In the genomic region with DNA sequence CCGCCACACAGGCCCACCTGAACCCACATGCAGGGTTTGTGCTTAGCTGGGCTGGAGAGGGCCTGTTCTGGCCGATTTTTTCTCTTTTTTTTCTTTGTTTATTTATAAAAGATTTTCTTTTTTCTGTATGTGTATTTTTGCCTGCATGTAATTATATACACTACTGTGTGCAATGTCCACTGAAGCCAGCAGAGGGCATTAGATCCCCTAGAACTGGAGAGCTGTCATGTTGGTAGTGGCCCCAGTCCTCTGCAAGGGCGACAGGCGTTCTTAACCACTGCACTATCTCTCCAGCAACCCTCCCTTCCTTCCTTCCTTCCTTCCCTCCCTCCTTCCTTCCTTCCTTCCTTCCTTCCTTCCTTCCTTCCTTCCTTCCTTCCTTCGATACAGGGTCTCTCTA, we compare ENCODE assay signal across 20 mouse cellular contexts. TPM values are rescaled to one million over a fixed set of nuclear protein-coding genes. Genes with fewer than 3 reads are reported as not detected.
DNase-seq lines count a peak whose midpoint lies in the region; TF ChIP-seq lines count a peak whose summit lies in the region.
"Had no signal": no experiment of that assay in that cellular context is flagged by ENCODE, and none has a peak within 500 bp of the region (broad histone marks: within the 10 kb centered on the region; RNA-seq: fewer than 3 reads in every experiment).

No protein-coding gene starts in this region.

- intact Hi-C loops in gastrocnemius, adult 2 months (cut with DNase I), result no loop called here

- TF ChIP-seq CTCF in gastrocnemius, adult 2 months (IDR thresholded peaks at IDR 0.05), result peak; percentile 40
- TF ChIP-seq CTCF in liver, adult 2 months (IDR thresholded peaks at IDR 0.05; ENCODE audit: low read depth, low read length), result peak; percentile 19; the same call in 1 of the 2 replicates

- H3K4me1 ChIP-seq in liver, adult 2 months (ENCODE audit: control insufficient read depth, insufficient read depth, low read length), result no peaks in the 10 kb centered on the region
- H3K4me1 ChIP-seq: heart, embryonic 10.5 days; midbrain, embryonic 12.5 days had no signal

- no peak overlapping the region for H3K9ac ChIP-seq in liver, adult 2 months (ENCODE audit: low read depth, low read length)
- H3K9ac ChIP-seq: embryonic facial prominence, embryonic 13.5 days; hindbrain, embryonic 15.5 days; midbrain, embryonic 12.5 days had no signal

- H3K27ac ChIP-seq in gastrocnemius, adult 2 months, result no peak overlapping the region
- H3K27ac ChIP-seq in liver, adult 2 months (replicated peaks; ENCODE audit: insufficient read depth, low read depth, low read length), result no peak overlapping the region
- H3K27ac ChIP-seq: embryonic facial prominence, embryonic 13.5 days; heart, embryonic 10.5 days; hindbrain, embryonic 15.5 days; limb, embryonic 10.5 days; midbrain, embryonic 12.5 days had no signal

- no peak overlapping the region for H3K4me3 ChIP-seq in gastrocnemius, adult 2 months
- H3K4me3 ChIP-seq in liver, adult 2 months (ENCODE audit: insufficient read depth, low read depth, low read length), result no peak overlapping the region
- H3K4me3 ChIP-seq: embryonic facial prominence, embryonic 13.5 days; heart, embryonic 10.5 days; hindbrain, embryonic 15.5 days; limb, embryonic 10.5 days; midbrain, embryonic 12.5 days had no signal

- no peak for DNase-seq in gastrocnemius, adult 2 months
- DNase-seq in gastrocnemius, adult 18-20 months (ENCODE audit: low spot score), result no peak
- no peak for DNase-seq in liver, adult 2 months (ENCODE audit: extremely low read depth, low read depth, low spot score)
- DNase-seq in liver (no peak), R1 (ENCODE audit: low read depth, low spot score) (peak; percentile 56)
- DNase-seq in B cell, adult 2 months, result peak; percentile 17 to 33
- DNase-seq in T-cell, adult 2 months (ENCODE audit: low spot score), result no peak
- no peak for DNase-seq in lung, postnatal 14 days
- DNase-seq: adrenal gland, postnatal 36 days; cerebellum, adult 9-11 months; gastrocnemius, postnatal 25 days; heart, postnatal 14 days; kidney, adult 8-10 months; lung, postnatal 4 days; thymus, adult 18-20 months had no signal

- no peaks in the 10 kb centered on the region for H3K27me3 ChIP-seq in liver, adult 2 months (ENCODE audit: control insufficient read depth, insufficient read depth, low read length)
- H3K27me3 ChIP-seq: embryonic facial prominence, embryonic 13.5 days; hindbrain, embryonic 15.5 days; midbrain, embryonic 12.5 days had no signal

- H3K79me2 ChIP-seq in liver, adult 2 months (ENCODE audit: control insufficient read depth, insufficient read depth, low read length), result no peaks in the 10 kb centered on the region

- no peak for TF ChIP-seq POLR2A in liver, adult 2 months (IDR thresholded peaks at IDR 0.05; ENCODE audit: extremely low read depth, insufficient read depth, low read length)

- H3K36me3 ChIP-seq in liver, adult 2 months (ENCODE audit: control insufficient read depth, insufficient read depth, low read length), result peaks cover 34% of the 10 kb centered on the region

- WGBS in liver, adult 2 months, result 95% methylated on average over 5 of the region's 5 CpGs

RNA-seq across cellular contexts. Expression of gene Exoc8, which starts 9.1 kb away (rescaled TPM):
- 1 to 10 TPM; 7.6 to 7.8 TPM for total RNA-seq in gastrocnemius, adult 2 months (2021)
- 1 to 10 TPM; 6.9 to 7.4 TPM for total RNA-seq in gastrocnemius, adult 18-20 months (2021)
- total RNA-seq in liver, adult 2 months (2014; rRNA removed), result 7.0 and 8.3 TPM in 2 replicates
- 4.3 and 4.7 TPM in 2 replicates for polyA plus RNA-seq in liver, adult 2 months (2012; rRNA removed)

RNA-seq across cellular contexts. Expression of gene Sprtn, which starts 9.3 kb away (rescaled TPM):
- total RNA-seq in gastrocnemius, adult 2 months (2021), result 1 to 10 TPM; 6.7 to 7.5 TPM
- total RNA-seq in gastrocnemius, adult 18-20 months (2021), result 1 to 10 TPM; 5.5 to 5.9 TPM
- total RNA-seq in liver, adult 2 months (2014; rRNA removed), result 5.4 and 6.3 TPM in 2 replicates
- 4.4 and 4.8 TPM in 2 replicates for polyA plus RNA-seq in liver, adult 2 months (2012; rRNA removed)

RNA-seq across cellular contexts. Expression of gene 2810004N23Rik, which starts 25.5 kb away (rescaled TPM):
- 10 to 100 TPM; 29.7 to 34.0 TPM for total RNA-seq in gastrocnemius, adult 2 months (2021)
- total RNA-seq in gastrocnemius, adult 18-20 months (2021), result 10 to 100 TPM; 32.1 to 33.6 TPM
- 17.7 and 18.7 TPM in 2 replicates for total RNA-seq in liver, adult 2 months (2014; rRNA removed)
- 11.5 and 13.1 TPM in 2 replicates for polyA plus RNA-seq in liver, adult 2 months (2012; rRNA removed)

RNA-seq across cellular contexts. Expression of gene Gnpat, which starts 25.6 kb away (rescaled TPM):
- total RNA-seq in gastrocnemius, adult 2 months (2021), result 100 to 1,000 TPM; 157 to 173 TPM
- total RNA-seq in gastrocnemius, adult 18-20 months (2021), result 100 to 1,000 TPM; 138 to 151 TPM
- total RNA-seq in liver, adult 2 months (2014; rRNA removed), result 25.0 and 30.1 TPM in 2 replicates
- polyA plus RNA-seq in liver, adult 2 months (2012; rRNA removed), result 27.5 and 28.7 TPM in 2 replicates

Comparison
In these comparisons a context has a peak if more than half of its experiments do, and no peak if none do; other contexts are left out.
1. DNase-seq: peak in B cell, adult 2 months (2 of 2) and R1 (single experiment); none in gastrocnemius, adult 2 months (single experiment), gastrocnemius, adult 18-20 months (single experiment), liver, adult 2 months (single experiment), liver (single experiment), T-cell, adult 2 months (single experiment) and lung, postnatal 14 days (single experiment).